Mouse (Mus musculus): ENCODE results near the gene S1pr5.
"Not testable (repeated sequence)": the region's sequence is repeated elsewhere in the genome, so short reads cannot be mapped to it uniquely, and the experiment has no call there.

Gene S1pr5

GRCm38 (mm10) chr9:21235341-21235740, 12.9 kb downstream of the S1pr5 start:
- no peak for DNase-seq

- DNase-seq, result no peak
Observed at GRCm38 (mm10) chr9:21233805-21234204, 14.4 kb downstream of the S1pr5 start.

GRCm38 (mm10) chr9:21233366-21233765, 14.9 kb downstream of the S1pr5 start:
- DNase-seq, result no peak

GRCm38 (mm10) chr9:21232867-21233266, 15.4 kb downstream of the S1pr5 start:
- no peak for DNase-seq

- DNase-seq, result no peak
Observed at GRCm38 (mm10) chr9:21231551-21231950, 16.7 kb downstream of the S1pr5 start.

GRCm38 (mm10) chr9:21227342-21227741, 20.9 kb downstream of the S1pr5 start:
- no peak for DNase-seq

- no peak for DNase-seq
Observed at GRCm38 (mm10) chr9:21225415-21225758, 22.9 kb downstream of the S1pr5 start.

- DNase-seq, result no peak
Observed at GRCm38 (mm10) chr9:21224576-21225414, 23.4 kb downstream of the S1pr5 start.

- no peak for DNase-seq
Observed at GRCm38 (mm10) chr9:21223906-21224305, 24.3 kb downstream of the S1pr5 start.

GRCm38 (mm10) chr9:21223490-21223889, 24.8 kb downstream of the S1pr5 start:
- DNase-seq, result not testable (repeated sequence)

- peak; percentile 81 for DNase-seq
Observed at GRCm38 (mm10) chr9:21221383-21221929, 26.8 kb downstream of the S1pr5 start.

- DNase-seq, result peak; percentile 99
Observed at GRCm38 (mm10) chr9:21220490-21221382, 27.5 kb downstream of the S1pr5 start.

GRCm38 (mm10) chr9:21219820-21220219, 28.4 kb downstream of the S1pr5 start:
- DNase-seq, result no peak

GRCm38 (mm10) chr9:21216050-21216841, 32.0 kb downstream of the S1pr5 start:
- peak; percentile 34 for DNase-seq

GRCm38 (mm10) chr9:21213617-21214190, 34.5 kb downstream of the S1pr5 start:
- peak; percentile 66 for DNase-seq

- DNase-seq, result no peak
Observed at GRCm38 (mm10) chr9:21211624-21212023, 36.6 kb downstream of the S1pr5 start.

- DNase-seq, result no peak
Observed at GRCm38 (mm10) chr9:21210821-21211220, 37.4 kb downstream of the S1pr5 start.

GRCm38 (mm10) chr9:21208626-21209025, 39.6 kb downstream of the S1pr5 start:
- no peak for DNase-seq

- no peak for DNase-seq
Observed at GRCm38 (mm10) chr9:21206848-21207247, 41.4 kb downstream of the S1pr5 start.

- peak; percentile 33 for DNase-seq
Observed at GRCm38 (mm10) chr9:21204528-21205272, 43.5 kb downstream of the S1pr5 start.

- no peak for DNase-seq
Observed at GRCm38 (mm10) chr9:21204156-21204527, 44.1 kb downstream of the S1pr5 start.

GRCm38 (mm10) chr9:21198960-21199359, 49.3 kb downstream of the S1pr5 start:
- no peak for DNase-seq
